Mouse (Mus musculus) heart, embryonic 13.5 days (tissue): ENCODE measurements around the gene Dhrs3. TPM values are rescaled to one million over a fixed set of nuclear protein-coding genes. Genes with fewer than 3 reads are reported as not detected.

Experiments used
- ATAC-seq: fragments of 200-750 bp; cut with Nextera tagmentation; 2 replicates; pipeline ENCODE4 v1.8.0; 2017; ENCODE audit warnings: moderate TSS enrichment; ENCODE audit not compliant: insufficient number of reproducible peaks, low FRiP score, low TSS enrichment; ENCODE audit errors: extremely low read depth
- H3K27ac ChIP-seq: fragments of 300-500 bp; sonication (generic); replicated peaks from 2 replicates; pipeline ENCODE4 v1.5.1; 2015; ENCODE audit warnings: moderate library complexity, mild to moderate bottlenecking, inconsistent platforms
- H3K27me3 ChIP-seq: fragments of 300-500 bp; sonication (generic); replicated peaks from 2 replicates; pipeline ENCODE4 v1.6.1; 2015; ENCODE audit warnings: mild to moderate bottlenecking, inconsistent platforms
- H3K36me3 ChIP-seq: fragments of 300-500 bp; sonication (generic); 2 replicates; pipeline ENCODE4 v1.6.1; 2015; ENCODE audit warnings: mild to moderate bottlenecking, inconsistent platforms
- H3K4me1 ChIP-seq: fragments of 300-500 bp; sonication (generic); 2 replicates; pipeline ENCODE4 v1.6.1; 2015; ENCODE audit warnings: inconsistent platforms
- H3K4me2 ChIP-seq: fragments of 300-500 bp; sonication (generic); 2 replicates; pipeline ENCODE4 v1.6.1; 2015; ENCODE audit warnings: inconsistent platforms, mild to moderate bottlenecking, moderate library complexity
- H3K4me3 ChIP-seq: fragments of 300-500 bp; sonication (generic); 2 replicates; pipeline ENCODE4 v1.5.1; 2015; ENCODE audit warnings: moderate library complexity, mild to moderate bottlenecking, inconsistent platforms
- H3K9ac ChIP-seq: fragments of 300-500 bp; sonication (generic); 2 replicates; pipeline ENCODE4 v1.6.1; 2015; ENCODE audit warnings: inconsistent platforms, mild to moderate bottlenecking, moderate library complexity
- H3K9me3 ChIP-seq: fragments of 300-500 bp; sonication (generic); 2 replicates; pipeline ENCODE4 v1.6.1; 2016; ENCODE audit warnings: inconsistent platforms
- WGBS: fragments of 180-500 bp; shearing (Covaris S2); methylation state at CpG from one replicate; pipeline ENCODE4 v1.1.7; 2015; ENCODE audit warnings: mixed read lengths; 5-methylcytosine and 5-hydroxymethylcytosine counted together
- polyA plus RNA-seq: library from polyadenylated mRNA; unstranded; fragments of >200 nt; fragmentation: Nextera tagmentation; extraction: Ambion mirVana; gene quantifications from 2 replicates; pipeline ENCODE4 v1.2.1, GENCODE M21; 2015

Dhrs3 gene
- polyA plus RNA-seq, 1 experiment from 2014 or later: 37.4 TPM

GRCm38 (mm10) chr4:144942433-144942832 is 49.8 kb downstream of the Dhrs3 start:
- Histone ChIP-seq H3K27me3 (no peaks in the 10 kb centered on the region), H3K36me3 (no peaks in the 10 kb centered on the region), H3K27ac (no peak overlapping the region), H3K4me1 (peaks cover 5% of the 10 kb centered on the region), H3K9ac (no peak overlapping the region), H3K4me2 (no peak overlapping the region), H3K4me3 (no peak overlapping the region), H3K9me3 (no peaks in the 10 kb centered on the region)
- no peak for ATAC-seq
- WGBS: 88% methylated on average over 3 of the region's 3 CpGs

- Histone ChIP-seq H3K9ac (no peak overlapping the region), H3K27me3 (no peaks in the 10 kb centered on the region), H3K36me3 (no peaks in the 10 kb centered on the region), H3K4me3 (no peak overlapping the region), H3K9me3 (no peaks in the 10 kb centered on the region), H3K4me2 (no peak overlapping the region), H3K4me1 (peaks cover 13% of the 10 kb centered on the region), H3K27ac (no peak overlapping the region)
- no peak for ATAC-seq
- WGBS: 36% methylated on average over 5 of the region's 5 CpGs
These were observed 50.6 kb downstream of the Dhrs3 start for GRCm38 (mm10) chr4:144943273-144943672.

DNA sequence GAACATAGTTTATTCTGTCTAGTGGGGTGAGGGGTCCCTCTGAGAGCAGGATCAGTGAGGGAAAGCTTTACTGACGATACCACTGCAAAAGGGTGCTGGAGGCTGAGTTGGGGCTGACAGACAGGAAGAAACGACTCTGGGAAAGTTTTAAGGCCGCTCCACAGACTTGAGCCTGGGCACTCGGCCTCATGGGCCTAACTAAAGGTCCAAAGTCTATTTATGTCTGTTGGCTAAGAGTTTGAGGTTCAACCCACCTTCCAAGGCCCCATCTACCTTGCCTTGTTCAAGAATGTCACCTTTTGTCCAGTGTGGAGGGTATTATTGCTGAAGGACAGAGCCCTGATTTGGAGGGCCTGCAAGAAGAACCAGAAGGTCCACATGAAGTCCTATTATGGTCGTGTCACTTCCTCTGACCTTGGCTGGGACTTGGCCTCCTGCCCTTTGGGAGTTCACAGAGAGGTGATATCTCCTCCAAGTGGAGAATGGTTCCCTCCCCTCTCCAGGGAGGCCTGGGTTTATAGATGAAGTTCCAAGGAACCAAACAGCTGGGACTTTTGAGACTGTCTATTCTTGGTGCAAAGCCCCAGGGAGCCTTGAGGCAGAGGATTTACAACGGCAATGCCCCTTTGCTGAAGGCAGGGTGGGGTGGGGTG is 55.2 kb downstream of the Dhrs3 start:
- ATAC-seq: no peak

GRCm38 (mm10) chr4:144949441-144950326 is 57.1 kb downstream of the Dhrs3 start:
- 13% methylated on average over 9 of the region's 9 CpGs for WGBS
- Histone ChIP-seq H3K27me3 (no peaks in the 10 kb centered on the region), H3K9ac (peak overlapping the region; percentile 67), H3K4me2 (no peak overlapping the region), H3K36me3 (no peaks in the 10 kb centered on the region), H3K27ac (peak overlapping the region; percentile 84), H3K9me3 (no peaks in the 10 kb centered on the region), H3K4me1 (peaks cover 44% of the 10 kb centered on the region), H3K4me3 (no peak overlapping the region)
- peak; percentile 59 for ATAC-seq

More for the DNA sequence above, 55.2 kb downstream of the Dhrs3 start:
- Histone ChIP-seq H3K36me3 (no peaks in the 10 kb centered on the region), H3K9me3 (no peaks in the 10 kb centered on the region), H3K9ac (no peak overlapping the region), H3K4me2 (no peak overlapping the region), H3K4me3 (no peak overlapping the region), H3K4me1 (peaks cover 47% of the 10 kb centered on the region), H3K27ac (peak overlapping the region; percentile 84), H3K27me3 (no peaks in the 10 kb centered on the region)
- 49% methylated on average over 6 of the region's 6 CpGs for WGBS

DNA sequence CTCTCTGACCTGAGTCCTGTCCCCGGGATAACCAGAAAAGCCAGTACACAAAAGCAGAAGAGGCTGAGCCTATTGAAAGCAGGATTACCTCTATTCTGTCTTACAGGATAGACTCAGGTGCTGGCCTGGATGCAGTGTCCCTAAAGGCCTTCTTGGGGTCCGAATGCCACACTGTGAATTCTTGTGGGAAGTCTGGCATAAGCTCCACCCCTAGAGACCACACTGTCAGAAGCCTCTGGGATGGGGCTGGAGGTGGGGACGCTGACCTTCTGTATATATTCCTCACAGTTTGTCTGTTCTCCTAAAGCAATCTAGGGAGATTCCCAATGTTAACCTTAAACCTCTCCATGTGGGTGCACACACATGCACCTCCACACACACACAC is 57.7 kb downstream of the Dhrs3 start:
- peak overlapping the region; percentile 24; the same call in 1 of the 2 replicates for H3K9ac ChIP-seq
- 47% methylated on average over 3 of the region's 3 CpGs for WGBS
- no peaks in the 10 kb centered on the region for H3K9me3 ChIP-seq
- no peaks in the 10 kb centered on the region for H3K36me3 ChIP-seq
- no peak for ATAC-seq
- H3K27me3 ChIP-seq: no peaks in the 10 kb centered on the region
- peaks cover 44% of the 10 kb centered on the region for H3K4me1 ChIP-seq
- H3K4me3 ChIP-seq: no peak overlapping the region
- H3K27ac ChIP-seq: peak overlapping the region; percentile 84
- H3K4me2 ChIP-seq: no peak overlapping the region

- 89% methylated on average over 3 of the region's 3 CpGs for WGBS
These were observed 58.3 kb downstream of the Dhrs3 start for GRCm38 (mm10) chr4:144950883-144951282.

GRCm38 (mm10) chr4:144951859-144952258 is 59.2 kb downstream of the Dhrs3 start:
- Histone ChIP-seq H3K36me3 (no peaks in the 10 kb centered on the region), H3K4me1 (peaks cover 44% of the 10 kb centered on the region), H3K27ac (peak overlapping the region; percentile 39; the same call in 1 of the 2 replicates), H3K27me3 (no peaks in the 10 kb centered on the region), H3K4me3 (no peak overlapping the region), H3K4me2 (no peak overlapping the region), H3K9me3 (no peaks in the 10 kb centered on the region), H3K9ac (no peak overlapping the region)
- 40% methylated on average over 7 of the region's 7 CpGs for WGBS
- ATAC-seq: no peak

More at GRCm38 (mm10) chr4:144950883-144951282, 58.3 kb downstream of the Dhrs3 start:
- no peak overlapping the region for H3K4me2 ChIP-seq
- H3K36me3 ChIP-seq: no peaks in the 10 kb centered on the region
- H3K27ac ChIP-seq: no peak overlapping the region
- peaks cover 44% of the 10 kb centered on the region for H3K4me1 ChIP-seq
- H3K9ac ChIP-seq: no peak overlapping the region
- ATAC-seq: no peak
- H3K27me3 ChIP-seq: no peaks in the 10 kb centered on the region
- no peaks in the 10 kb centered on the region for H3K9me3 ChIP-seq
- H3K4me3 ChIP-seq: no peak overlapping the region

- H3K4me3 ChIP-seq: no peak overlapping the region
- H3K27me3 ChIP-seq: no peaks in the 10 kb centered on the region
- no peak overlapping the region for H3K27ac ChIP-seq
- H3K36me3 ChIP-seq: no peaks in the 10 kb centered on the region
- ATAC-seq: no peak
- H3K9ac ChIP-seq: no peak overlapping the region
- H3K4me1 ChIP-seq: peaks cover 33% of the 10 kb centered on the region
- H3K9me3 ChIP-seq: no peaks in the 10 kb centered on the region
- WGBS: 85% methylated on average over 1 of the region's 1 CpGs
- no peak overlapping the region for H3K4me2 ChIP-seq
These were observed 60.8 kb downstream of the Dhrs3 start for GRCm38 (mm10) chr4:144953421-144953820.

GRCm38 (mm10) chr4:144955863-144956262 is 63.2 kb downstream of the Dhrs3 start:
- Histone ChIP-seq H3K4me1 (peaks cover 16% of the 10 kb centered on the region), H3K9ac (no peak overlapping the region), H3K4me2 (no peak overlapping the region), H3K27ac (no peak overlapping the region), H3K9me3 (no peaks in the 10 kb centered on the region), H3K36me3 (no peaks in the 10 kb centered on the region), H3K27me3 (no peaks in the 10 kb centered on the region; the same call in 1 of the 2 replicates), H3K4me3 (no peak overlapping the region)
- ATAC-seq: no peak
- whole genome bisulfite sequencing: 74% methylated on average over 1 of the region's 1 CpGs

DNA sequence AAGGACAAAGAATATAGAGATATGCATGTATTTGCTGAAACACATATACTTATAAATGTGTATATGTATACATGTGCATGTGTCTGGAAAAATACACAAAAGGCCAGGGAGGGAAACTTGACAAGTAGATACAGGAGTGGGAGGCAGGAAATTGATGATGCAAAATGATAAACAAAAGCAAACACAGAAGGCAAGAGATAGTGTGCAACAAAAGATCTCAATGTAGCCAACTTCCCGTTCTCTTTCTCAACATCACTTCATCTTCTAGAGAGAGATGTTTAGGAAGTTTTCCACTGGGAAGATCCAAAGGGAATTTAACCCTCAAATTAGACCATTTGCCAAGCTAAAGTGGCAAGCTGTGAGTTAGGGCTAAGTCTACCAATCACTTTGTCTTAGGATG is 63.7 kb downstream of the Dhrs3 start:
- no peaks in the 10 kb centered on the region for H3K9me3 ChIP-seq
- no peak overlapping the region for H3K9ac ChIP-seq
- no peak overlapping the region for H3K4me3 ChIP-seq
- no peaks in the 10 kb centered on the region; the same call in 1 of the 2 replicates for H3K27me3 ChIP-seq
- no peak for ATAC-seq
- H3K36me3 ChIP-seq: no peaks in the 10 kb centered on the region
- H3K4me1 ChIP-seq: peaks cover 20% of the 10 kb centered on the region
- WGBS: 29% methylated on average over 1 of the region's 1 CpGs
- no peak overlapping the region for H3K27ac ChIP-seq
- no peak overlapping the region for H3K4me2 ChIP-seq

DNA sequence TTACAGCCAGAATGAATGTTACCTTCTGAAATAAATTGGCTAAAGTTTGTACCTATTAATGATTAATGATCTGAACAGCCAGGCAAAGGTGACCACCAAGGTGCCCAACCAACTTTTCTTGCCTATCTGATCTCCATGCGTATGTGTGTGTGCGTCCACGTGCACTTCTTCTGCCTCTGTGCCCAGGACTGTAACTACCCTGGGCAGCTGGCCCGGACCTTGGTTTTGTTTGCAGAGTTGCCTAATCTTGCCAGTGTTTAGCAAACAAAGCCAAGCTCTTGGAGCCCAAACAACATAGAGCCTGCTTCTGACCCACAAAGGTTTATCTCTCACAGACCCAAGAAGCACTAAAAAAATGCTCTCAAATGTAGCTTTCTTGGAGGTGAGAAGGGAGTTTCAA is 64.6 kb downstream of the Dhrs3 start:
- Histone ChIP-seq H3K27me3 (no peaks in the 10 kb centered on the region; the same call in 1 of the 2 replicates), H3K9ac (no peak overlapping the region), H3K4me1 (peaks cover 11% of the 10 kb centered on the region), H3K27ac (no peak overlapping the region), H3K4me3 (no peak overlapping the region), H3K36me3 (0 out of 2 replicates have a peak, but pooled peaks cover 2% of the 10 kb centered on the region), H3K4me2 (no peak overlapping the region), H3K9me3 (no peaks in the 10 kb centered on the region)
- no peak for ATAC-seq
- WGBS: 85% methylated on average over 4 of the region's 4 CpGs
